Mouse (Mus musculus) right cerebral cortex, postnatal 25 days (tissue): ENCODE data around the gene Ccdc158.

ENCODE experiments used
- DNase-seq: peaks from one replicate; pipeline ENCODE4 v3.0.0; 2022

Gene Ccdc158

DNA sequence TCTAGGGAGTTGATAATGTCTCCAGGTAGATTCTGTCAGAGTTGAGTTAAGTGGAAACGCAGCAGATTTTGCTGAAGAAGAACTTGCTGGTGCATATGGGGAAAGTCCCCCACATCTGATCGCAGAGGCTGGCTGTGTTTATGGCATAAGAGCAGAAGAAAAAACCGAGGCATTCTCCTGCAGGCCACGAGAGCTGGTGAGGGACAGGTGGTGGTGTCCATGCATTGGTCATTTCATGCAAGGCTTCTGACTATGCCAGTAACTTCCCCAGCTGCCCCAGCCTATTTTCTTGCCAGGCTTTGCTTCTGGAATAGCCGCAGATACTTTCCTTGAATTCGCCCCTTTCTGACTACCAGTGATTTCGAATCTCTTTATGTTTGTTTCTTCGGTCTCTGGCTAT lies 78.2 kb downstream of the Ccdc158 start:
- DNase-seq = no peak

DNA sequence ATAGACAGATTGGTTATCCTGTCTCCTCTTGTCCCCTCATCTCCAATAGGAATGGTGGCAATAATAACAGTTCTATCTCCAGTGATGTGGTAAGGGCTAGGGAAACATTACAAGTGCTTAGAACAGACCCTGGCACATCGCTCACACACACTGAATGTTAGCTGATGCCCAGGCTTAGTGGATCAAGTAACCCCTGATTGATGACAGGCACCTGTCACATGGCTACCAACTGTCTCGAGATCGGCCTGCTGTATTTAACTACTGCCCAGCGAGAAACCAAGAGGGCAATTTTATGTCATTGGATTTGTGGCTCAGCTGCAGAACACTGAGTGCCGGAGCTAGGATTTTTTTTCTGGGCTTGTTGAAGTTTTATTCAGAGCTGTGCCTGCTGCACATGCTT lies 80.0 kb downstream of the Ccdc158 start:
- DNase-seq = no peak

DNA sequence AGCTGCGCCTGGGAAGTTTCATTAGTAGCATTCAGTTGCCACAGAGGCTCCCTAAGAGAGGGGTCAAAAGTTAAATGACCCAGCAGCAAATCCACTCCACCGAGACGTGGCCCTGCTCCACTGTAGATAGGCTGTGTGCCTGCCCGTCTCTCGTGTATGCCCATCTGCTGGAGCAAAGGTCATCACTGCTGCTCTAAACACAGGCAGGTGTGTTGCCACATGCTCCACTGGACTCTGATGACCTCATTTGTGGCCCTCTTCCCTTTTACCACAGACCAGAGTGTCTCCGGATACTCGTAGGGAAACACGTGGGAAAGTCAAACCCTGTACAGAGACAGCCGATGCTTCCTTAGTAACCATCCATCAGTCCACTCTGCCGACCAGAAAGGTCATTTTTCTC lies 89.1 kb downstream of the Ccdc158 start:
- no peak for DNase-seq

DNA sequence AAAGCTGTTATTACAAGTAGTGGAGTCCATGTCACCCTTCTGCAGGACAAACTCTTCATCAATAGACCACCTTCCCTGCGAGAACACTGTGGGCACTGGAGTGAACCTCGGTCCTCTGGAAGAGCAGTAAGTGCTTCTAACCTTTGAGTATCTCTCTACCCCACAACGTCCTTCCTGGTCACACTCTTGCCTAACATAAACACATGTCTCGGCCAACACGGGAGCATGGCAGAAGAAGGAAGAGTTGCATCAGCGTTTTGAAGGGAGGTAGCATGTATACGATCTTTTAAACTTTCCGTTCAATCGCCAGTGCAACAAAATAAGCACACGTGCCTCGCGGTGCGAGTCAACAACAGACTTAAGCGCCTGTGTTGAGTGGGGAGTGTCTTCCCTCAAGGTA lies 95.5 kb downstream of the Ccdc158 start:
- DNase-seq = no peak

DNA sequence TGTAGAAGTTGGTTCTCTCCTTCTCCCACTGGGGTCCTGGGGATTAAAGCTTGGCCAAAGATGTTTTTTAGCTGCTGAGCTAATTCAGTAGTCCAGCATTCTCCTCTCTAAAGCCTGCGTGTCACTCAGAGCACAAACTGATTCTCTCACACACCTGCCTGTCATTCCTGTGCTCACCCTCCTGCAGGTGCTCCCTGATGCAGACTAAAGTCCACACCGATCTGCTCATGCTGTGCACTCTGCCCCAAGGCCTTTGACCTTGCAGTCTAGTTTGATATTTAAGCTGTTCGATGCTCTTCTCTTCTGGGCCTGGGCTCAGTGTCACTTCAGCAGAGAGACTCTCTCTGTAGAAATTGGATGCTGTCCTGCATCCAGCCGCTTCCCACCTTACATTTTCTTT lies 103.8 kb downstream of the Ccdc158 start:
- DNase-seq = no peak

DNA sequence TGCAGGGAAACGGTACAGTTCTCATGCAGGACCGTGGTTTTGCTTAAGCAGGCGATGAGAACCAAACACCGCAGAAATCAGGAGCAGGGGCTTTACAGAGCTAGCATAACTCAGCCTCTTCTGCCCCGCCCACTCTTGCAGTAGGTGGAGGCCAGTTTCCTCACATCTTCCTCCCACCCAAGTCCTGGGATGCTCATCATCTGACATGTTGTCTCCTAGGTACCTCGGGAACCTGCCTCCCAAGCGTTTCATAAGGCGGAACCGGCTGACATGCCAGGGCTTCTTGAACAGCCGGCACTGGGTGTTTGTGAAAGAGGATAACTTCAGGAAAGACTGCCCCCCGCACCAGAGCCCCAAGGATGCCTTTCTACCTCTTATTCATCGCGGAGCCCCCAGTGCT lies 113.1 kb downstream of the Ccdc158 start:
- DNase-seq = no peak

DNA sequence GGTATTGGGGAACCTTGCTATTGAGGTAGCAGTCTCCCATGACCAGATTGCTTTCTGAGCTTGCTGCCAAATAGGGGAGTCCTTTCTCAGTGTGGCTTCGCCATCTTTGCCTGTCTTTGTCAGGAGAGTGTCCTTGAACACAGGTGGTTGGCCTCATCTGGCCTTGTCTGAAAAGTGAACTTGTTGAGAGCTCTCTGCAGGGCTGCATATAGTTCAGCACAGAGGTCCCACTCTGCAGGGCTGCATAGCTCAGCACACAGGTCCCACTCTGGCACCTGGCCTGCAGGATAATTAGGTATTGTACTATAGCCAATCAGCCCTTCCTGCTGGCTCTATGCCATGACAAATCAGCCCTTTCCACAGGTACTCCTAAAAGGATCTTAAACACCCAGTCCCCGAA lies 114.9 kb downstream of the Ccdc158 start:
- no peak for DNase-seq
